Mouse (Mus musculus) G1E (cell line): ENCODE data around the gene Ptrh1.

Experiments used
- CTCF ChIP-seq: IDR thresholded peaks from 2 replicates; pipeline ENCODE4 v1.5.1; 2012; ENCODE audit warnings: low read depth, low read length, inconsistent platforms, mixed read lengths
- GATA1 ChIP-seq: IDR thresholded peaks from 2 replicates; pipeline ENCODE4 v1.6.1; 2012; ENCODE audit warnings: borderline replicate concordance, low read length, inconsistent platforms, mixed read lengths
- GATA2 ChIP-seq: IDR thresholded peaks from 2 replicates; pipeline ENCODE4 v1.6.1; 2012; ENCODE audit warnings: low read depth, low read length, inconsistent platforms, borderline replicate concordance
- POLR2AphosphoS5 ChIP-seq: IDR thresholded peaks from 2 replicates; pipeline ENCODE4 v1.6.1; 2012; ENCODE audit warnings: low read depth, low read length, inconsistent platforms; ENCODE audit not compliant: insufficient replicate concordance
- TAL1 ChIP-seq: conservative IDR thresholded peaks from 2 replicates; pipeline ENCODE4 v1.6.1; 2012; ENCODE audit warnings: low read depth, low read length, inconsistent platforms, mixed read lengths

DNA sequence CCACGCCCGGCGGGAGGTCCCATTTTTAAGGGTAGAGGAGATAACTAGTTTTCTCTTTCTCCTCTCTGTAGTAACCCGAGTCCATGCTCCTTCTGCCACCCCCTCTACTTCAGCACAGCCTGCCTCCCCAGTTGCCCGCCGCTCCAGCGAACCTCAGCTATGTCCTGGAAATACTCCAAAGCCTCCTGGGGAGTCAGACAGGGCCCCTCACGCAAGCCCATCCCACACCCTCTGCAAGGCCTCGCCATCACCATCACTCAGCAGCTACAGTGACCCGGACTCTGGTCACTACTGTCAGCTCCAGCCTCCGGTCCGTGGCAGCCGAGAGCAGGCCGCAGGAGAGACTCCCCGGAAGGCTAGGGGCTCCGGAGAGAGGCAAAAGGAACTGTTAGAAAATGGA lies 26.5 kb upstream of the Ptrh1 start:
- TF ChIP-seq CTCF (no peak), TAL1 (no peak), POLR2AphosphoS5 (no peak), GATA2 (no peak), GATA1 (no peak)
